Mouse (Mus musculus): ENCODE data around the gene Slc38a5.

Slc38a5 gene

GRCm38 (mm10) chrX:8327124-8327523 lies 56.2 kb downstream of the Slc38a5 start, which contains the start of gene Ssxb10:
Ssxb10 (plus strand) TSS chrX:8327424.
- DNase-seq = no peak
